Comparison of ENCODE assay signal across 17 mouse cellular contexts in genomic region chr6:41178019-41178418, GRCm38 (mm10).
"Had no signal": no experiment of that assay in that cellular context is flagged by ENCODE, and none has a peak within 500 bp of the region (broad histone marks: within the 10 kb centered on the region; RNA-seq: fewer than 3 reads in every experiment).

No protein-coding gene starts in this region.

- DNase-seq: kidney, adult 8-10 months; kidney, postnatal 25 days; left cerebral cortex, postnatal 4 days; lung, adult 18-20 months; lung, postnatal 36 days; retina, postnatal 1 day; right cerebral cortex, postnatal 4 days; spleen, adult 18-20 months had no signal

- H3K36me3 ChIP-seq: limb, embryonic 13.5 days; midbrain, embryonic 15.5 days; neural tube, embryonic 12.5 days; stomach, embryonic 15.5 days had no signal

- H3K9ac ChIP-seq: hindbrain, embryonic 14.5 days; limb, embryonic 13.5 days; midbrain, embryonic 15.5 days; neural tube, embryonic 12.5 days; stomach, embryonic 15.5 days had no signal

- H3K9me3 ChIP-seq: limb, embryonic 13.5 days; megakaryocyte, embryonic 14.5 days; midbrain, embryonic 15.5 days; neural tube, embryonic 12.5 days; stomach, embryonic 15.5 days had no signal

- H3K4me3 ChIP-seq: limb, embryonic 13.5 days; megakaryocyte, embryonic 14.5 days; midbrain, embryonic 15.5 days; neural tube, embryonic 12.5 days; stomach, embryonic 15.5 days had no signal

- H3K27ac ChIP-seq: hindbrain, embryonic 14.5 days; limb, embryonic 13.5 days; midbrain, embryonic 15.5 days; neural tube, embryonic 12.5 days; stomach, embryonic 15.5 days had no signal

- H3K4me1 ChIP-seq: limb, embryonic 13.5 days; midbrain, embryonic 15.5 days; neural tube, embryonic 12.5 days; stomach, embryonic 15.5 days had no signal

- H3K27me3 ChIP-seq: limb, embryonic 13.5 days; megakaryocyte, embryonic 14.5 days; midbrain, embryonic 15.5 days; neural tube, embryonic 12.5 days; stomach, embryonic 15.5 days had no signal

- ATAC-seq: intestine, embryonic 16.5 days; lung, postnatal 0 days; midbrain, embryonic 15.5 days had no signal

- H3K4me2 ChIP-seq: hindbrain, embryonic 14.5 days; limb, embryonic 13.5 days; midbrain, embryonic 11.5 days; midbrain, embryonic 15.5 days; neural tube, embryonic 12.5 days; stomach, embryonic 15.5 days had no signal
